Mouse (Mus musculus) megakaryocyte, embryonic 14.5 days (primary cell): ENCODE results near the gene Golph3l. TPM values are rescaled to one million over a fixed set of nuclear protein-coding genes. Genes with fewer than 3 reads are reported as not detected.
A peak's percentile ranks its signal among the peaks of the same experiment; 100 is the strongest.
"Not testable (repeated sequence)": the region's sequence is repeated elsewhere in the genome, so short reads cannot be mapped to it uniquely, and the experiment has no call there.

ENCODE experiments used
- H3K27me3 ChIP-seq: replicated peaks from 2 replicates; pipeline ENCODE3; 2012; ENCODE audit warnings: inconsistent platforms
- H3K36me3 ChIP-seq: replicated peaks from 2 replicates; pipeline ENCODE3; 2012; ENCODE audit warnings: low read length, inconsistent platforms, mixed read lengths
- H3K4me1 ChIP-seq: 2 replicates; pipeline ENCODE4 v1.6.1; 2012; ENCODE audit warnings: inconsistent platforms
- H3K4me3 ChIP-seq: replicated peaks from 2 replicates; pipeline ENCODE3; 2012; ENCODE audit warnings: moderate library complexity, mild to moderate bottlenecking, inconsistent platforms
- H3K9me3 ChIP-seq: 2 replicates; pipeline ENCODE4 v1.6.1; 2012; ENCODE audit warnings: inconsistent platforms
- FLI1 ChIP-seq: IDR thresholded peaks from 2 replicates; pipeline ENCODE4 v1.6.1; 2012; ENCODE audit warnings: low read length, inconsistent platforms, mixed read lengths
- GATA1 ChIP-seq: IDR thresholded peaks from 3 replicates; pipeline ENCODE4 v1.6.1; 2012; ENCODE audit warnings: mixed read lengths, low read length, inconsistent platforms, borderline replicate concordance
- polyA plus RNA-seq: library from polyadenylated mRNA; stranded (reverse); fragments of >175 nt; gene quantifications from 2 replicates; pipeline ENCODE4 v1.2.3, GENCODE M21; 2012; ENCODE audit warnings: low replicate concordance; ENCODE audit not compliant: insufficient read depth

The Golph3l gene
- polyA plus RNA-seq, 1 experiment, result 2.0 TPM

DNA sequence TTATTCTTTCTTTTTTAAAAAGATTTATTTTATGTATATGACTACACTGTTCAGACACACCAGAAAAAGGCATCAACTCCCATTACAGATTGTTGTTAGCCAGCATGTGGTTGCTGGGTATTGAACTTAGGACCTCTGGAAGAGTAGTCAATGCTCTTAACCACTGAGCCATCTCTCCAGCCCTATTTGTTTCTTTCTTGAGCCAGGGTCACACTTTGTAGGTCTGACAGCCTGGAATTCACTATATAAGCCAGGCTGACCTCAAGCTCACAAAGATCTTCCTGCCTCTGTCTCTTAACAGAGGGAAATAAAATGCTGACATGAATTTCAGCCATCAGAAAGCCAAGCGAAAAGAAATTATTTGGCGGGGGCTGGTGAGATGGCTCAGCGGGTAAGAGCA, 19.1 kb upstream of the Golph3l start:
- Histone ChIP-seq H3K27me3 (no peaks in the 10 kb centered on the region), H3K36me3 (no peaks in the 10 kb centered on the region), H3K4me1 (no peaks in the 10 kb centered on the region), H3K4me3 (no peak overlapping the region), H3K9me3 (no peaks in the 10 kb centered on the region)
- TF ChIP-seq GATA1, result no peak
- no peak for TF ChIP-seq FLI1

DNA sequence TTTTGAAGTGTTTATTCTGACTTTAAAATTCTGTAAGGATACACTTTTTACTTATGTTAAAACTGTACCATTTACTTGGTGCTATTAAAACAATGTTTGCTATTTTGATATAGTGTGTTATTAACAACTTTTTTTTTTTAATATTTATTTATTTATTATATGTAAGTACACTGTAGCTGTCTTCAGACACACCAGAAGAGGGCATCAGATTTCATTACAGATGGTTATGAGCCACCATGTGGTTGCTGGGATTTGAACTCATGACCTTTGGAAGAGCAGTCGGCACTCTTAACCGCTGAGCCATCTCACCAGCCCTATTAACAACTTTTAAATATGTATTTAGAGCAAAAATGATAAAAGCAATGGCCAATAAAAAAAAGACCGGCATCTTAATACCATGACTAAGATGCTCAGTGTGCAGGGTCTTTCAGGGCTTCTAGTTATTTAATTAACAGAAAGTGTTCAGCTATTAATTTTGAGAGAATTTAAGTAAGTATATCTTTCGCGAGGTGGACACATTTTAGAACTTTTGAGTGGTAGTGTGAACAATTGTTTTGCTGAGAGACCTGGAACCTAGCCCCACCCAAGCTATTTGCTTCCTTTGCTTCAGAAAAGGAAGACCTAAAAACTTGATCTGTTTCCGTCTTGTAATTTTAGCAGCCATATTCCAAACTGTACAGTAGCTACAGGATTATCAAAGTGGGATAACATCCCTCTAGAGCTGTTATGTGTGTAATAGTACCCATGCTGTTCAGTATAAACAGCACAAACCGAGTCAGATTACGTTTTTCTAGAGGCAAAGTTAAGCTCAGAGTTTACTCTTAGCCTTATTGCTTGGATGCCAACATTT, 755 bp upstream of the Golph3l start:
- no peak for TF ChIP-seq FLI1
- TF ChIP-seq GATA1, result no peak
- no peaks in the 10 kb centered on the region for H3K9me3 ChIP-seq
- peak overlapping the region; percentile 97 for H3K4me3 ChIP-seq
- H3K36me3 ChIP-seq, result peaks cover 23% of the 10 kb centered on the region
- peaks cover 12% of the 10 kb centered on the region; the same call in 1 of the 2 replicates for H3K4me1 ChIP-seq
- H3K27me3 ChIP-seq, result no peaks in the 10 kb centered on the region

DNA sequence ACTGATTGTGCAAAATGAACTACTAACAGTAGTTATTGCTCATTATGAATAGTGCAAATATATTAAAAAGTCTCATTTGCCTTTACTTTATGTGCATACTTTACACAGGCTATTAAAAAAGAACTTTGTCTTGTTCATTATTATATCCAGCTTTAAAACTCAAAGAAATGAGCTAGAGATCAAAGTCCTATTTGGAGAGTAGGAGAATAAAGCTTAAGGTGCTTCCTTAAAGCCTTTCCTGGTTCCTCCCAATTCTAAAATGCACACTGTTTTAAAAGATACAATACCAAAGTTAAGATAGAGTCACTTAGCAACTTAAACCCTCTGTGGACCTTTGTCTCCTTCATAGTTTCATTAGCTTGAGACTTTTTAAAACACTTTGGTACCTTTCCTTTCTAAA, 10.0 kb downstream of the Golph3l start:
- H3K36me3 ChIP-seq, result peaks cover 80% of the 10 kb centered on the region
- TF ChIP-seq FLI1 (no peak), GATA1 (no peak)
- H3K4me1 ChIP-seq, result peaks cover 3% of the 10 kb centered on the region; the same call in 1 of the 2 replicates
- H3K4me3 ChIP-seq, result no peak overlapping the region
- H3K9me3 ChIP-seq, result no peaks in the 10 kb centered on the region
- no peaks in the 10 kb centered on the region for H3K27me3 ChIP-seq

DNA sequence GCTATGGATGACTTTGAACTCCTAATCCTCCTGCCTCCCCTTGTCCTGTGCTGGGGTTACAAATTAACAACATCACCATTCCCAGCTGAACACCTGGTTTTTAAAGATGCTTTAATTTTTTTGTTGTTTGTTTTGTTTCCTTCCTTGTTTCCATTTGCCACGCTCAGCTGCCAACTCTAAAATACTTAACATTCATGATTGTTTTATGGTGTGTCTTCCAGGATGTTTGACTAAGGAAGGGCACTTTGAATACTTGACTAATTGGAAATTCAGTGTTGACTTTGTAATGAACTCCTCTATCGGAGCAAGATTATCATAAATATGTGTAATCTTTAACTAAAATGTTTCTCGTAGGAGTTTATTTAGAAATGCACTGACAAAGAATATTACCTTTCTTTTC, 12.6 kb downstream of the Golph3l start:
- no peaks in the 10 kb centered on the region for H3K27me3 ChIP-seq
- H3K4me1 ChIP-seq, result peaks cover 3% of the 10 kb centered on the region; the same call in 1 of the 2 replicates
- no peak for TF ChIP-seq FLI1
- TF ChIP-seq GATA1, result no peak
- H3K36me3 ChIP-seq, result peaks cover 78% of the 10 kb centered on the region
- H3K4me3 ChIP-seq, result no peak overlapping the region
- no peaks in the 10 kb centered on the region for H3K9me3 ChIP-seq

DNA sequence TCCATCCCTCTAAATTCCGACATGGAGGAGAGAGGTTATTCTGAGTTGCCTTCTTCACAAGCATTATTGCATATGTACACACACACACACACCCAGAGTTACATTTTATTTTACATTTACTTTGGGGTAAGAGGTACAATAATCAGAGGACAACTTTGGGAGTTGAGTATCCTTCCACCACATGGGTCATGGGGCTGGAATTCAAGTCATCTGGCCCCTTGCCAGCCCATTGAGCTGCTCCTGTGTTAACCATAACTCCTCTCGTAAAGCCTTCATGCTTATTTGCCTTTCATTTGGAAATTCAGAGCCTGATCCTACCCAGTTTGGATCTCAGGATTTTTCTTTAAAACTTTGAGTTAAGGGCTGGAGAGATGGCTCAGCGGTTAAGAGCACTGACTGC, 17.4 kb downstream of the Golph3l start:
- no peak for TF ChIP-seq GATA1
- no peak for TF ChIP-seq FLI1
- no peaks in the 10 kb centered on the region for H3K27me3 ChIP-seq
- no peak overlapping the region for H3K4me3 ChIP-seq
- peaks cover 7% of the 10 kb centered on the region for H3K4me1 ChIP-seq
- H3K9me3 ChIP-seq, result no peaks in the 10 kb centered on the region
- H3K36me3 ChIP-seq, result peaks cover 82% of the 10 kb centered on the region

DNA sequence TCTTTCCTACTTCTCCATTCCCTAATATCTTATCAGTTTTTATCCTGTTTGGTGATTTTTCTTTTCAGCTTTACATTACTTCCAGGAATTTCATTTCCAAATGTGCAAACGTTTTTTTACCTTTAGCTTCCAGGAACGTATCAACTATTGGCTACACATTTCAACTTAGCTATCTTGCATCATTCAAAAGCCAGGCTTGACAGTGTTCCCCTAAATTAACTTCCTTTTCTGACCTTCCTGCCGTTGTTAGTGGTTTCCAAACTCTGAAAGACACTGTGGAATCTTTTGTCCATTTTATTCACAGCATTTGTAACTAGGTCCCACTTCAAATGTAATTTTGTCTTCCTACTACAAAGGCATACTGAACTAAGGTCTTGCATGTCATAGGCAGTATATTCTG, 20.5 kb downstream of the Golph3l start:
- H3K36me3 ChIP-seq, result peaks cover 78% of the 10 kb centered on the region
- H3K9me3 ChIP-seq, result no peaks in the 10 kb centered on the region
- peaks cover 7% of the 10 kb centered on the region for H3K4me1 ChIP-seq
- H3K27me3 ChIP-seq, result no peaks in the 10 kb centered on the region
- TF ChIP-seq FLI1 (no peak), GATA1 (no peak)
- no peak overlapping the region for H3K4me3 ChIP-seq

DNA sequence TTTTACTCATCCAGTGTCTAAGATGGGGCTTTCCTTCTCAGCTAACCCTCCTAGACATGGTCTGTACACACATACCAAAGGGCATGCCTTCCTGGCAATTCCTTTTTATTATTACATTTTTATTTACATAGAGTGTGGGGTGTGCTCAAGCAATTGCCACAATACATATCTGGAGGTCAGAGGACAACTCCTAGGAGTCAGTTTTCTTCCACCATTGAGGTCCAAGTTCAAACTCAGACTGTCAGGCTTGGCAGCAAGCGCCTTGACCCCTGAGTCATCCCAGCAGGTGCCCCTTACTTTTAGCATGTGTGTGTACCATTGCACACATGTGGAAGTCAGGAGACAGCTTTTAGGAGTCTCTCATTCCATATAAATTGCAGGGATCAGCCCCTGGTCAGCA, 25.3 kb downstream of the Golph3l start:
- peaks cover 7% of the 10 kb centered on the region for H3K4me1 ChIP-seq
- H3K36me3 ChIP-seq, result peaks cover 80% of the 10 kb centered on the region
- H3K27me3 ChIP-seq, result no peaks in the 10 kb centered on the region
- H3K9me3 ChIP-seq, result no peaks in the 10 kb centered on the region
- H3K4me3 ChIP-seq, result no peak overlapping the region
- TF ChIP-seq GATA1 (no peak), FLI1 (no peak)

DNA sequence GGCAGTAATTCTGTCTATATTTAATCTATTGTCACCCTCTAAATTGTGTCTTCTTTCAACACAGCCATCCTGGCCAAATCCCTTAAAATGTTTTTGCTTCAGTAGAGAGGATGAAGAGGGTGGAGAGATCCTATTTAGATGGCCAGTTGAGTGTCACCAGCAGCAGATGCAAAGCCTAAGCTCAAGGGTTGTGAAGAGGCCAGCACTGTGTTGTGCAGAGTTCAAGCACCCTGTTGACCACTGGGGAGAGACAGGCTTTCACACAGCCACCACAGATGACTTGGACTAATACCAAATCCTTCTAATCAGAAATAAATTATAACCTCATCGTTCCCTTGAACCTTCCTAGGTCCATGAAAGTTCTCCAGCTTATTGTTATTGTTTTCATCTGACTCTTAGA, 29.8 kb downstream of the Golph3l start:
- Histone ChIP-seq H3K4me3 (no peak overlapping the region), H3K36me3 (peaks cover 71% of the 10 kb centered on the region), H3K27me3 (no peaks in the 10 kb centered on the region), H3K9me3 (no peaks in the 10 kb centered on the region), H3K4me1 (peaks cover 4% of the 10 kb centered on the region)
- TF ChIP-seq GATA1 (no peak), FLI1 (no peak)

DNA sequence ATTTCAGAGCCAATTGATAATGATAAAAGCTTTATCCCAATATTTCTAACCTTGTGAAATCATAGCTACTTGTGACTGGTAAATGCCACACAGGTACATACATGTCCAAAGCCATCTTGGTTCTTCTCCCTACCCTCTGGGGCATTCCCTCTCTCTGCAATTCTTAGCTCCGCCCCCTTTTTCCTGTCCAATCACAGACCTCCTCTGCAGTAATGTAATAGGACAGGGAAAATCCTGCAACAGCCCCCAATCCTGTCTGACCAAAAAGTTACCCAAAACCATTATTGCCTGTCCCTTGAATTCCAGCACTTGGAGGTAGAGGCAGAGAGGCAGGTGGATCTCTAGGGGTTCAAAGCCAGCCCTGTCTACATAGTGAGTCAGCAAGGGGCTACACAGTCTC, 32.5 kb downstream of the Golph3l start:
- TF ChIP-seq FLI1, result no peak
- H3K27me3 ChIP-seq, result no peaks in the 10 kb centered on the region
- peaks cover 51% of the 10 kb centered on the region for H3K36me3 ChIP-seq
- H3K9me3 ChIP-seq, result no peaks in the 10 kb centered on the region
- H3K4me3 ChIP-seq, result no peak overlapping the region
- H3K4me1 ChIP-seq, result peaks cover 21% of the 10 kb centered on the region

DNA sequence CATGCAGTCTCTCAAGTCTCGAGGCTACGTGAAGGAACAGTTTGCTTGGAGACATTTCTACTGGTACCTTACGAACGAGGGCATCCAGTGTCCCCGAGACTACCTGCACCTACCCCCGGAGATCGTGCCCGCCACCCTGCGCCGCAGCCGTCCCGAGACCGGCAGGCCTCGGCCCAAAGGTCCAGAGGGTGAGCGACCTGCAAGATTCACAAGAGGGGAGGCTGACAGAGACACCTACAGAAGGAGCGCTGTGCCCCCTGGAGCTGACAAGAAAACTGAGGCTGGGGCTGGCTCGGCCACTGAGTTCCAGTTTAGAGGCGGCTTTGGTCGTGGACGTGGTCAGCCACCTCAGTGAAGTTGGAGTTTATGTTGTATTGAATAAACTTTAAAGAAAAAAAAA, 33.7 kb downstream of the Golph3l start:
- H3K9me3 ChIP-seq, H3K27me3 ChIP-seq, H3K4me3 ChIP-seq: not testable (repeated sequence)
- peaks cover 32% of the 10 kb centered on the region for H3K4me1 ChIP-seq
- H3K36me3 ChIP-seq, result peaks cover 51% of the 10 kb centered on the region
